Mouse (Mus musculus) thymus, postnatal 10 days (tissue): ENCODE results near the gene Adamts5.

ENCODE experiments used
- DNase-seq, 2 experiments: peaks; one replicate each; pipeline ENCODE4 v3.0.0; 2021; ENCODE audit warnings: low spot score in 2 of 2

The Adamts5 gene

GRCm38 (mm10) chr16:85822330-85822916 lies 79.2 kb downstream of the Adamts5 start:
- DNase-seq = no peak

GRCm38 (mm10) chr16:85819808-85820458 lies 81.7 kb downstream of the Adamts5 start:
- no peak for DNase-seq

- no peak for DNase-seq
Measured at GRCm38 (mm10) chr16:85814116-85814515, 87.5 kb downstream of the Adamts5 start.

GRCm38 (mm10) chr16:85807626-85808025 lies 94.0 kb downstream of the Adamts5 start:
- no peak for DNase-seq

DNA sequence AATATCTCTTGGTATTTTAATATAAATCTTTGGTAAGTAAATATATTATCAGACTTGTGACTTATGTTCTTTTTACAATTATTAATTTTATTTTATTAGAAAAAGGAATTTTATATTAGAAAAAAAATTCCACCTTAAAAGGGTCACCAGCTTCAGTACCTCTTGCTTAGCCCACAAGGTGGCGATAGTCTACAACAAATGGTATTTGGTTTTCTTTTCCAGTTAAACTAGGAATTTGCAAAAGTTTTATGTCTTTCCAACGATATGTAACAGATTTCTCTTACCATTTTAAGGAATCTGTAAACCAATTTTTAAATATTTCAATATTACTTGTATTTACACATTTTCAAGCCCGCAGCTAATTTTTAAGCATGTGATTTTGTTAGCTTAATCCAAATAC lies 94.6 kb downstream of the Adamts5 start:
- no peak for DNase-seq
